Mouse (Mus musculus): ENCODE measurements around the gene Hba-a1. TPM values are rescaled to one million over a fixed set of nuclear protein-coding genes. Genes with fewer than 3 reads are reported as not detected.
"Not testable (repeated sequence)": the region's sequence is repeated elsewhere in the genome, so short reads cannot be mapped to it uniquely, and the experiment has no call there.

The Hba-a1 gene
- total RNA-seq (2021): 1,000 to 10,000 TPM; 1,892 to 5,977 TPM
- long read RNA-seq, experiment 1, transcript Hba-a1-201 (3 exons, 699 nt): major isoform, 537 of 544 reads
- long read RNA-seq, experiment 1, partial matches to known transcripts: 5 of 544 reads
- long read RNA-seq, experiment 1, other reads (novel, unspliced or antisense): 0 of 544 reads
- long read RNA-seq, experiment 2, transcript Hba-a1-201 (3 exons, 699 nt): major isoform, 1,246 of 1,332 reads
- long read RNA-seq, experiment 2, transcript Hba-a1-202 (2 exons, 494 nt): minor isoform, 29 of 1,332 reads
- long read RNA-seq, experiment 2, partial matches to known transcripts: 56 of 1,332 reads
- long read RNA-seq, experiment 2, other reads (novel, unspliced or antisense): 1 of 1,332 reads

DNA sequence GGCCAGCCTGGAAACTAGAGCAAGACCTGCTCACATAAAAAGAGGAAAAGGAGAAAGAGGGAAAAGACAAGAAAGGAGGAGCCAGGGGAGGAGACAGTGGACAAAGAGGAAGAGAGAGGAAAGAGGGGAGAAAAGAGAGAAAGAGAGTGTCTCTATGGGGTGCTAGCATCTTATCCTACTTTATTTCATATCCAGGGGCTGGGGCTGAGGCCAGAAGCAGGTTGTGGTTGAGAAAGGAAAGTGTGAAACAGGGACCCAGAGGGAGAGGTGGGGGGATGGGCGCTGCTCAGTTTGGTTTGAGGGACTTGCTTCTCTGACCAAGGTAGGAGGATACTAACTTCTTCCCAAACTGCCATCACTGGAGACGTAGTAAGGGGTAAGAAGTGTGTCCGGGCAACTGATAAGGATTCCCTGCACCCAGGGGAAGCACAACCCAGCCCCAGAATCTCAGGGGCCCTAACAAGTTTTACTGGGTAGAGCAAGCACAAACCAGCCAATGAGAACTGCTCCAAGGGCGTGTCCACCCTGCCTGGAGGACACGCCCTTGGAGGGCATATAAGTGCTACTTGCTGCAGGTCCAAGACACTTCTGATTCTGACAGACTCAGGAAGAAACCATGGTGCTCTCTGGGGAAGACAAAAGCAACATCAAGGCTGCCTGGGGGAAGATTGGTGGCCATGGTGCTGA, at the start of gene Hba-a1:
Gene Hba-a1 (plus strand): TSS at position 421 of the 687 bp plus-strand sequence.
- DNase-seq (ENCODE audit: low spot score in 2 of 2): not testable (repeated sequence)

DNA sequence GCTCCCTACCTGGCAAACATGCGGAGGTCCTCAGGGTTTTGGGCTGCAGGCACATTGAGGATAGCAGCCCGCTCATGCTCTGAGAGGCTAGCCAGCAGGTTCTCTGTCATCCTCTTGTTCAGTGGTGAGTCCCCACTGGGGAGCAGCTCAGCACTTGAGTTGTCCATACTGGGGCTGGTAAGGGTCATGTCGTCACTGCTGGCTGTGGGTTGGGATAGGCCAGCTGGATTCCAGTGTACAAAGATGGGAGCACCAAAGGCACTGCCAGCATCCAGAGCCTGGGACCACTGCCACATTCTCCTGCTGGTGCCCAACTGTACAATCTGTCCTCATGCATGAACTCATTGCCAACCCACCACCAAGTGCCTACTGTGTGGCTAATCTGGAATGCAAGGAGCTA, 49.4 kb upstream of the Hba-a1 start:
- no peak for DNase-seq (ENCODE audit: low spot score in 2 of 2)

DNA sequence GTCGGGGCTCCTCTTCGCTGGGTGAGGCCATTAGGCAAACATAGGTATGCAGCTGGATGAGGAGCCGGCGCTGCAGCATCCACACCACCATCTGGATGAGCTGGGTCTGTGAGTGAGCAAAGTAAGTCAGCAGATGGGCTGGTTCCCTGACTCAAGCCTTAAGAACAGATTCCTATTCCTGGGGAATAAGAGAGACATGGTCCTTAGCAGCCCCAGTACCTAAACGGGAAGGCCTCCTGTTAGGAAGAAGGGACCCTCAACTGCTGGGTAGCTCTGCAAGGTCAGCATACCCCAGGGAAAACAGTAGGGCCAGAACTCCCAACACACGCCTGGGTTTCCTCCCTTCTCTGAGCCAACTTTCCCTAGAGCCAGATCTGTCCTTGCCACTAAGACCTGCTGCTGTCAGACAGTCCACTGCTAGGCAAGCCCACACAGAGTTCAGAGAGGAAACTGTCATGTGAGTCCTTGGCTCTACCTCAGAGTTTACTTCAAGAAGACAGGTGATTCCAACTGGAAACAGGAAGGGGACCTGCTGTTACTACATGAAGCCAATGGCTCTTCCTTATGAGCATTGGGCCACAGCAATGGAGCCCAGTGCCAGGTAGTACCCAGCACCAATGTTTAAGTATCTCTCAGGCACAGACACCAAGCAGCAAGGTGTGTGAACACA, 48.4 kb upstream of the Hba-a1 start:
- DNase-seq (ENCODE audit: low spot score in 2 of 2): peak in 1 of 2 experiments; percentile 16

DNA sequence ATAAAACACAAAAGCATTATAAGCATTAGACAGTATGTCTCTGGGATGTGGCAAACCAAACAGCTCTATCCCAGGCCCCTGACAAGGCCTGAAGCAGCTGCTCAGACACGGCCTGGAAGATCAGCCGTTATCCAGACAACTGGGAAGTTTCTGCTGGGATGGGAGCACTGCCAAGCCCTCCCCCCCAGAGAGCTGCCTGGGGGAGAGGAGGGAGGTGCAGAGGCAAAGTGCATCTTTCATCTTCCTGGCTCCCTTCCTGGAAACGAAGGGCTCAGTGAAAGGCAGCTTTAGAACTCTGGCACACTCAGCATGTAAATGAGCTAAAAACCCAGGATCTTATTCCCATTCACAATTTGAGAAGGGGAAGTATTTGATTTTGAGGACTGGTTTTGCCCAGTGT, 47.7 kb upstream of the Hba-a1 start:
- DNase-seq (ENCODE audit: low spot score in 2 of 2): peak in 1 of 2 experiments; percentile 67

DNA sequence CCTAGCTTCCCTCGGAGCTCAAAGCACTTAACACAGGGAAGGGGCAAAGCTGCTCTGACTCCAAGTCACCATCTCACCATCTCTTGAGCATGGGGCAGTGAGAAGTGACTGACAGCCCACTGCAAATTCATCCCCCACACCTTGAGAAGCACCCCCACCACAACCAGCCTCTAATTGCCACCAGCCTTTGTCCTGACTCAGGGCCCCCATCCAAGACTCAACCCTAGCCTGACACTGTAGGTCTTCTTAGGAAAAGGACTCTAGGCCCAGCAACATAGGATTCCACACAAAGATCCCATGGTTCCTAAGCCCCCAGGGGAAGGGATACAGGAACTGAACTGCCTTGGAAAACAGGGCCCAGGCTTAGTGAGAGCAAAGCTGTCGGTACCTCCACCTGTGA, 47.2 kb upstream of the Hba-a1 start:
- peak in 1 of 2 experiments; percentile 17 for DNase-seq (ENCODE audit: low spot score in 2 of 2)

DNA sequence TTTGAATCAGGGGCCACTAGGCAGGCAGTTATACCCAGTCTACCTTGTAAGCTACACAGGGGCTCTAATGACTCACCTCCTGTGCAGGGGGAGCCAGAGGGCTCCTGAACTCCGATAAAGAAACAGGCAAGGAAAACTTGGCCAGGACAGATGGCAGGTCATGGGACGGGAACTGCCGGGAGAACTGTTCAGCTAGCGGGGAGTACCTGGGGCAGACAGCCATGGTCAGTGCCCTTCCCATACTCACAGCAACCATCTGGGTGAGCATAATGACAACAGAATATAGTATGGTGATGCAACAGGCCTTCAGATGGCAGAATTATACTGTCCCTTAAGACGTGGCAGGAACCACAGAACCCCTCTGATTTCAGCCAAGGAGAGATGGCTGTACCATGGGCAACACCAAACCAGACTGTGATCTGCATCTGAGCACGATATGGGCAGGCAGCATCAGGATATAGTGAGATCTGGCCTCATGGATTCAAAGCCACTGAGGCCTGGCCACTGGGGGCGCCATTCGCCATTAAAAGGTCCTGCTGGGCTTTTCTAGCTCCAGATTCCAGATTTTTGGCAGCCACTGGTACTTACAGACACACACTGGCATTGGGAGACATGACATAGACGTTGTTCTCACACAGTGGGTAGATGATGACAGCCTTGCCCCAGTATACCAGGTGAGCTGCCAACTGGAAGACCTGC, 46.5 kb upstream of the Hba-a1 start:
- peak; percentile 54 to 63 for DNase-seq (ENCODE audit: low spot score in 2 of 2)

DNA sequence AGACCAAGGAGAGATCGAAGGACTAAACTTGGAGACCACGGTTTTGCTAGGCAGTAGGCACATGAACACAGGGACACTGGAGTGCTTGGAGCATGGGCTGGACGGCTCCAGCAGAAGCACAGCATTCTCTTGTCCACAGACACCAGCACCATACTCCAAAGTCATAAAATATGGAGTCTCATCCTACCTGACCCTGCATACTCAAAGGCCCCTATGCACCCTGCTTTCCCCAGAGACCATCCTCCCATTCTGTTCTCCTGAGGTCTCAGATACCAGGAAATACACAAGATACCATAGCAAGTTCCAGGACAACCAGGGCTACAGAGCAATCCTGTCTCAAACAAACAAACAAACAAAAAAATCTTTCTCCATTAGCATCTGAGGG, 45.9 kb upstream of the Hba-a1 start:
- DNase-seq (ENCODE audit: low spot score in 2 of 2): no peak

DNA sequence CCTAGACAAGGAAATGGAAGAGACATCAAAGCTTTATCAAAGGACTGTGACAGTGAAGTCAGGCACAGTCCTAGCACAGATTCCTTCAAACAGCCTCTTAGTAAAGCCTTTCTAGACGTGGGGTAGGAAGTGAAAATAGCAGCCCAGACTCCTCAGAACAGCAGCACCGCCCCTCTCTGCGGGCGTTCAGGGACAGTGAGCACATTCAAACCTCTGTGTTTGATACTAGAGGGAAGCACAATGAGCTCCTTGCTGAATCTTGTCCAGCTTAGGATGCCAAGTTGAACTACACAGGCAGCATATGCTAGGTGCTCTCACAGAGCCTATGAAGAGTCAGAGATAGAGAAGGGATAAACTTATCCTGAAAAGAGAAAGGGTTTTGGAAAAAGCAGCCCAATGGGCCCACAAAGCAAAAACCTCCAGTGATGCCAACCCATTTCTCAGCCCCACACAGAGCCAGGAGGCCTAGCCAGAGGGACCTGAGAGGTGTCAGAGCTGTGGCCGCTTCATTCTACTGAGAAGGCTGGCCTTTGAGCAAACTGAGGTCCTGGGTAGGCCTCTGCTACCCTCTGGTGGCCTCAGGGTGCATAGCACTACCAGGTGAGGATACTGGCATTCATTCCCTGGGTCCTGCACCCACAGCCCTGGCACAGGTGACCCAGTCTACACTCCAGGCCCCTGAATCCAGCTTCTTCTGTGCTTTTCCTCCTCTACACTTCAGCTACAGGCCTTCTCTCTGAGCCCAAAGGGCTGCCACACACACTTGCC, 45.0 kb upstream of the Hba-a1 start:
- peak; percentile 73 to 76 for DNase-seq (ENCODE audit: low spot score in 2 of 2)

DNA sequence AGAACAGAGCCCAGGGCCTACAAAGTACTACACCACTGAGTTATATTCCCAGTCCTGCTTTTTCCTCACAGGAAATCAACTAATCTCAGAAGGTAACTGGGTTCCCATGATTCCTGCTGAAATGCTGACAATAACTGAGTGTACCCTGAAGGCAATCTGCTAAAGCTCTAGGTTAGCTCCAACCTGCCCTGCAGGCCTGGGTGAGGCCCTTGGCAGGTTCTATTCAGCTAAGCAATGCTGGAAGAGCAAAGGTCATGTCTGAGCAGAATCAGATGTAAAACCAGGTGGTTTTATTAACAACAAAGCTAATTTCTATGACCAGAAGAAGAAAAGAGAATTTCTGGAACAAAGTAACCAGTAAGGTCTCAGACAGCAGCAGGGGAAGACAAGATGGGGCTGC, 41.9 kb upstream of the Hba-a1 start:
- DNase-seq (ENCODE audit: low spot score in 2 of 2): no peak

DNA sequence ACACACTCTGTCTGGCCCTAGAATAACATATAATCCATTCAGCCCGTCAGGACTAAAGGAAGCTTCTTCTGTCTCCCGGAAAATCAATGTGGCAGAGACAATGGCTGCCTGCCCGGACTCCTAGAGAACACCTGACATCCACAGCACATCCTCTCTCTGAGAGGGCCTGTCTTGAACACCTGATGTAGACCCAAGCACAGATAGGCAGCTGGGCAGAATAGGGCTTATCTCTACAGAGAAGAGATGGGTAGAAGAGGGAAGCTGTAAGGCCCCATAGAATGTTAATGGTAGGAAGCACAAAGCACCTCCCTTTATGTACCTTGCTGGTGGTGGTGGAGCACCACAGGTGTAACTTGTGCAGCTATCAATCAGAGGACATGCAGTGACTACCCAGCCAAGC, 41.1 kb upstream of the Hba-a1 start:
- DNase-seq (ENCODE audit: low spot score in 2 of 2): no peak

DNA sequence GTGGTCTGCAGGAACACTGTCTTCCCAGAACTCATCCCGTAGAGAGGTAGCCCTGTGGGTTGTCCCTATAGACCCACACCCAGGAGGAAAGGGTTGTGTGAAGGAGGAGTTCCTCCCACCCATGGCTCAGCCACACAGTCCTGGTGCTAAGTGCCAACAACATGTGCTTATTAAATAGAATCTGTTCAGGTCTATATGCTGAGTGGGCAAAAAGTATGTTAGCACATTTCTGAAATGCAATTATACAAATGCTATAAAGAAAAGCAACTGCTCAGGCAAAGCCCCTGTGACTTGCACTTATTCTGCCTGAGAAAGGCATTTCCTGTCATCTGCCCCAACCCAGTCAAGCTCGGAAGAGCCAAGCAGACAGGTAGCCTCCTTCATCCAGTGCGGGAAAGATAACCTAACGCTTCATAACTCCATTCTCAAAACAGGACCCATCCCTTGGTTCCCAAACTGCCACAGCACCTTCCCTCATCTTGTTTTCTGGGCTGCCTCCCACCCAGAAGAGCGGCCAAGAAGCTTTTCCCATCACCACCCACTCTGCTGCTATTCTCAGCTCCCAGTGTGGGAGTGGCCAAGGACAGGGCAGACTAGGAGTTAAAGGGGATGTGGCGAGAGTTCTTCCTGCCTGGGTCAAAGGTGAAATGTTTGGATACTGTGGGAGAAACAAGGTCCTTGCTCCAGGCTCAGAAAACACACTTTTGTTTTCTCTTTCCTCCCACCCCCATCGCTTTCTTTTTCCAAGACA, 39.9 kb upstream of the Hba-a1 start:
- no peak for DNase-seq (ENCODE audit: low spot score in 2 of 2)

DNA sequence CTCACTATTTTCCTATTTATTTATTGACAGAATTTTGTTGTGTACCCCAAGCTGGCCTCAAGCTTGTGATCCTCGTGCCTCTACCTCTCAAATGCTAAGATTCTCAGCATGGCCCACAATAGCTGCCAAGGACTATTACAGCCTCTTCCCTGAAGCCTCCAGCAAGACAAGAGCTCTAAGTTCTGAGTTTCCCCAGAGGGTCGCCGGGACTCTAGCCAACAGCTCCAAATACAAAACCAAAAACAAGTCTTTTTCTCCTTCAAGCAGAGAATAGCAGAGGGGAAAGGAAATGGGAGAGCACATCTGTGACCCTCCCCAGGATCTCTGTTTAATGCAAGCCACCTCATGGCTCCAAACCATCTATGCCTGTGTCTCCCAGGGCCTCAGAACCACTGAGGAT, 39.2 kb upstream of the Hba-a1 start:
- no peak for DNase-seq (ENCODE audit: low spot score in 2 of 2)

DNA sequence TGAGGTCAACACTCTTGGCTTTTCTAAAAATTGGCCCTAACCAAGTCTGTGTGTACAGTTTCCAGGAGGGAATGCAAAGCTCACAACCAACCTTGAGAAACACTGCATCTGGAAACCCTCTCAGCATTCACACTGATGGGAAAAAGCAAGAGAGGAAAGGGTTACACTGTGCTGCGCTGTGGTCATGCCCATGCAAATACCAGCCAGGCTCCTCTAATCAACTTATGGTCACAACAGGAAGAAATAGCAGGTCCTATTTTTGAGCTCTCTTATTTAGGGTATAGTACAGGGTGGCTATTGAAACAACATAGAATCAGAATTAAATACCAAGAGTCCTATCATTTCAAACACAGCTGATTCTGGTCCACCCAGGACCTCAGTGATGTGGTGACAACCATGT, 38.7 kb upstream of the Hba-a1 start:
- DNase-seq (ENCODE audit: low spot score in 2 of 2): no peak

DNA sequence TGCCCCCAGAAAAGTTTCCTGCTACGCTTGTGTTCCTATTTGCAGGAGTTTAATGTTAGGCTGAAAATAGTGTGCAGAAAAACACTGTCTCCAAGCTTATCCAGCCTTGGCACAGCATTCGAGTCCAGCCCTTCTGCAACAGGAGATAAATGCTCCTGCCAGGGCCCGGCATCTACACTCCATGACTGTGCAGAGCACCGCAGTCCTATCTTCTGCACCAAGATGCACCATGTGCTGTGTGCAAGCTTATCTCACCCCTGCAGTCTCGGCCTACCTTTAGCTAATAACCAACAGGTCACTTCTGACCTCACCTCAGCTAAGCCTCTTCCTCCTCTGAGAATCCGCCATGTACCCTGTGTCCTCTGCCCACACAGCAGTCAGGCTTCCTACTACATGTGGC, 37.7 kb upstream of the Hba-a1 start:
- DNase-seq (ENCODE audit: low spot score in 2 of 2): no peak

DNA sequence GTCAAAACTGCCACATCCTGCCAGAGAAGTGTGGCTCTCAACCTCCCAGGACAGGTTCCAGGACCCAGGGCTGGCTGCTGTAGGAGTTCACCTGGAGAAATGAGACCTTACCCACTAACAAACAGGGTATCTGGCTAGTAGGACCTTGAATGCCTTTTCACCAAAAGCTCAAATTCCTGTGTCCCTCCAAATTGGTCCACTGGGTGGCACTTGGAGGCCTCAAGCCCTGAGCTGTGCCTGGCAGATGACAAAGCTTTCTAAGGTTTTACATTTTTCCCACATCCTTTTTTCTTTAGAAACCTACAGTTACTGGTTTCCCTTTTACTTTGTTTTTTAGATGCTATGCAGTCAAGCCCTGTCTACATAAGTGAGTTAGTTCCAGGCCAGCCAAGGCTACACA, 36.2 kb upstream of the Hba-a1 start:
- DNase-seq (ENCODE audit: low spot score in 2 of 2): no peak

DNA sequence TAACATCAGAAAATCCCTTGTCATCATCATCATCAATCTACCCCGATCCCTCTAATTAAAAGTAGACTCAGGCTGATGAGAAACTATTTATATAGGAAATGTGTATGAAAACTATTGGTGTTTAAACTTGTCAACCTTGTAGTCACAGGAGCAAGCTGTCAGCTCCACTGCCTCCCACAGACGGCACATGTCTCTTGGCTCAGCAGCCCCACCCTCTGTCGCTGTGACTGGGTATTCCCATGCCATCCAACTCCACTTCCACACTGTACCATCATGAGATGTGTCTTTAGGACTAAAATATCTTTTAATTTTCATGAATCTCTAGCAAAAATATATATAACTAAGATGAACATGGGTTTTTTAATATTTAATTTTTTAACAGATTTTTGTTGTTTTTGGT, 35.0 kb upstream of the Hba-a1 start:
- DNase-seq (ENCODE audit: low spot score in 2 of 2): no peak

DNA sequence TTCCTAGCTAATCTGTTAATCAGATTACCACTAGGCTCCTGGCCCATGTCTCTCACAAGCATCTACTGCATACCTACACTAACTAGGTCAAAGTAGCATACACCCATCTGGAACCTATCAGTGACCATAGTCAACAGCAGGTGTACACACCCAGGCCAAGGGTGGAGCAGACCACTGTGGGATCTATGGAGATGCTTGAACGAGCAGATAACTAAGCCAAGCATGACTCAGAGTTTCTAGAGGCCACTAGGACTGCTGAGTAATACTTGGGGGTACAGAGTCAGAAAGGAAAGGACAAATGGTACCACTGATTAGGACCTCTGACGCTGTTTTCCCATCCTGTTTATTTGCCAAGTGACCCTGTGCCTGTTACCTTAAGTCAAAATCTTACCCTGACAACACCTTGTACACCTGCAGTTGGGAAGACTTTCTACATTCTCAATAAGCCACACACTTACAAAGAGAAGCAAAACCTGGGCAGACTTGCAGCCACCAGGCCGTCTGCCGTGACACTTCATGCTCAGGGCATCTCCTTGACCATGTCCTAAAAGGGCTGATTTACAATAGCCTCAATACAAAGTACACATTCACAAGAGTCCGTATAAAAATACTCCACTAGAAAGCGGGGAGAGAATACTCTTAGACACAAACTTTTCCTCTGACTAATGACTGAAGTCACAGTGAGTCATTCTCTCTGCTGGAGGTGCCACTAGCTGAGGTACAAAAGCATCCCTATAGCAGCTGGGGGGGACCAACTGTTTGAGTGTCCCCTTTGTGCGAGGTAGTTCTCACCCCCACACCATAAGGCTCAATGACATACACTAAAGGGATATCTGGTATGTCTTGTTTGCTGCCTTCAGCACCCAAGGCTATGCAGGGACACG, 32.2 kb upstream of the Hba-a1 start:
- DNase-seq (ENCODE audit: low spot score in 2 of 2): no peak

DNA sequence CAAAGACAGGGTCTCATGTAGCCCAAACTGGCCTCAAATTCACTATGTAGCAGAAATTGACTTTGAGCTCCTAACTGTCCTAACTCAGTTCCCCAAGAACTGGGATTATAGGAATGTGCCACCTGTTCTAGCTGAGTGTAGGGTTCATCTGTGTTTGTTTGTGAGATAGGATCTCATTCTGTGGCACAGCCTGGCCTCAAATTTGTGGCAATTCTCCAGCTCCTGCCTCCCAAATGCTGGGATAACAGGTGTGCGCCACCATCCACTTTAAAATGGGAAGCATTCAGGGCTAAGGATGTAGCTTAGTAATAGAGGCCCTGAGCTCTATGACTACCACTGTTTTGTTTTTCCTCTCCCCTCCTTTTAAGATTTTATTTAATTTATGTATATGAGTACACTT, 30.2 kb upstream of the Hba-a1 start:
- DNase-seq (ENCODE audit: low spot score in 2 of 2): no peak

DNA sequence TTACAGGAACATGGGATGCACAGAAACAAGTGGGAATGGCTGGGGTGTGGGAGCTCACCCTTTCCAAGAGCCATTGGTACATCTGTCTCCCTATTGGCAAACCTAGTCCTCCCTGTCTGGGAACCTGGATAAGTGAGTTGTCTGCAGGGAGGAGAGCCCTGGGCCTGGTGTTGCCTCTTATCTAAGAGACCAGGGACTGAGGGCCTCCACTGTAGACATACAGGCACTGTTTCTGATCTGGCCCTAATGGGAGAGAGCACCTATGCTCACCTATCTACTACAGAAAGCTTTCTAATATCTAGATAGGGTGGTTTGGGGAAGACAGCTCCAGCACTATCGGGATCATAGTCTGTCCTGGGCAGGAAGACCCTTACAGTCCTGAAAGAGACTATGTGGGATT, 27.2 kb upstream of the Hba-a1 start:
- no peak for DNase-seq (ENCODE audit: low spot score in 2 of 2)
